Mouse (Mus musculus): ENCODE data around the gene Col8a1.

Col8a1 gene

DNA sequence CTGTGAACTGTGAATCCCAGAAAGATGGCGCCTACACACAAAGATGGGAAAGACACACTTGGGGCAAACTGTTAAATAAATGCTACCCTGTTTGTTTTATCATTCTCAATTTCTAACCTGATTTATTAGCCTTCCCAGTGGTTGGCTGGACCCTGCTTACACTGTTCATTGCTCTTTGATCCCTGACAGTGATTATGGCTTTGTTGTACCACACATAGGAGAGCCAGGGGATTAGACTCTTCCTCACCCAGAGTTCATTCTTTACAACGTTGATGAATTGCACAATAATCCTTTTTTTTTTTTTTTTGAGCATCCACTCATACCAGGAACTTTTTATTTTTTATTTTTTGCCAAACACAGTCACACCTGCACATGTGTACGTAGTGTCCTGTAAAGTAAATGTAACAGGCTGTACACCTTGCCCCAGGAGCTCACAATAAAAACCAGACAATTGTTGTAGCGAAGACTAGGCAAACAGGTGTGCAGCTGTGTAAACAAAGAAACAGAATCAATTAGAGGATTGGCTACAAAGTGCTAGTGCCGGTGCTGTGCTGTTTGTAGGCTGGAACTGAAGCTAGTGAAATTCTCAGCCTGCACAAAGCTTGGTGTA lies 68.6 kb downstream of the Col8a1 start:
- DNase-seq (ENCODE audit: extremely low read depth, low read depth), result no peak

DNA sequence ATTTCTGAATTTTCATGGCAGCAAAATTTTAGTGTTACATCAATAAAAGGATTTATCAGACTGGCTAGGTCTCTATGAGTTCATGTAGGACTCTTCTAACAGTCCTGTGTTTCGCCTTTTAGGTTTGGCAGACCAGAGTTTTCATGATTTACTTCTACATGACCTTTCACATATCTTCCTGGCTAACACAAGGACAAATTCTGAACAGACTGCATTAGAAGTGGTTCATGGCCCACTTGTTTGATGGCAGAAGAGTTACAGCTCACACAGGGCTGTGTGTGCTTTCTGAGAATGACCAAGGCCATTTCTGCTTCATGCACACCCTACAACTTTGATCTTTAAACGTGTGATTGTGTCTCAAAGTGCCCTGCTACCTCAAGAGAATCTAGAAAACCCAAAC lies 82.3 kb downstream of the Col8a1 start:
- DNase-seq (ENCODE audit: extremely low read depth, low read depth), result no peak

DNA sequence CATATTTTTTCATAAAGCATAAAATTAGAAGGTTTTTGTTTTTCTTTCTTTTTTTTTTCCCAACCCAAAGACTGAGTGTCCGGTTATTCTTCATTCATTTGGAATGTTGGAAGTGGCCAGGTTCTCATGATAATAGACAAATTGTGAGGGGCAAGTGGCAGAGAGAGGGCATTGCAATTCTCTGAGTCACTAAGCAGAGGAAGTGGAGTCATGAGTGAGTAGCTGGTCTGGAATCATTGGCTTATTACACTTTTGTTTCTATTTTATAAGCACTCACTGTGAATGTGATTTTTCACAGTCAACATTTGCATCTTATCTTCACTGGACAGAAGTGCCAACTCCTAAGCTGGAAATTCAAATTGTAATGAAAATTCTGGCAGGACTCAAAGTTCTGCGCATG lies 82.9 kb downstream of the Col8a1 start:
- DNase-seq (ENCODE audit: extremely low read depth, low read depth), result no peak

DNA sequence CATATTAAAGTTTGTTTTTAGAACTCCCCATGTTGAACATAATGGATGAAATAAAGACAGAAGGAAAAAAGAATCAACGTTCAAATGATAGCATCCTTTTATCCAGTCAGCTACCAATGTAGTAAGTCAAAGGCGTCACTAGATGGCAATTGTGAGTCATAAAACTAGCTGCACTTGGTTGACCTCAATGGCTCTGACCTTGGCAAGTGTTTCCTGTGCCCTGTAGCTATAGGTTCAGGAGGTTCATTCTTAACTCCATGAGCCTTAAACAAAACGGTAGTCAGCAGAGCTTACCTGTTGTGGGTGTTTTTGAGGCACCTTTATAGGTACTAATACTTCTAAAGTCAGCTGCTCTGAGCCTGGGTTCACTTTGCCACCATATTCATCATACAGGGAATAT lies 85.2 kb downstream of the Col8a1 start:
- DNase-seq (ENCODE audit: extremely low read depth, low read depth), result peak; percentile 12

DNA sequence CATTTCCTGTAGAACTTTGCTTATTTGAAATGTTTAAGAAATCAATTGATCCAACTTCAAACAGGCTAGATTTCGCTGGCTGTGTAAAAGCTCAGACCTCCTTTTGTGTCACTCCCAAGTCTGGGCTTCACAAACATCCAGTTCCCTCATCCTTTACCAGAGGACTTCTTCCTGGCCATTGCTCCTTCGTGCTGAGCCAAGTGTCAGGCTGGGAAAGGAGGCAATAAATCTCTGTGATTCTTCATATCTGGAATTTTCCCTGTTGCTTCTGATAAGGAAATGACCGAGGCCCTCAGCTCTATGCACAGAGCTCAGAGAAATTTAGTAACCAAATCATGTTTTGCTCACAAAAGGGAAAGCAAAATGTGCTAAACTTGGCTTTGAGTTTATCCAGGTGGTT lies 91.9 kb downstream of the Col8a1 start:
- no peak for DNase-seq (ENCODE audit: extremely low read depth, low read depth)

DNA sequence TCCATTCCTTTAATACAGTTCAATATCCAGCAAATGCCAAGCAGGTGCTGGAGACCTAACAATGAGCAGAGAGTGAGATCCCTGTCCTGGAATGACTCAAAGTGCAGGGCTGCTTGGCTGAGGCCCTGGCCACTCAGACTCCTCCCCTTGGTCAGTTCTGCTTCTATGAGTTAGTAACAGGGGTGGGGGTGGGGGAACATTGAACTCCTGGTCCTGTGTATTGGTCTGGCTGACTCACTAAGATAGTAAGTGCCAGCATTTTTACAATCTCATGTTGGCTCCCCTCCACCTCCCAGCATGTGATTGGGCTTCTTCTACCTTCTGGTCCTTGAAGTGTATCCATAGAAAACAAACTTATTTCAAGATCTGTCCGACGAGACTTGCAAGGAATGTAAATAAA lies 104.6 kb downstream of the Col8a1 start:
- DNase-seq (ENCODE audit: extremely low read depth, low read depth), result no peak

DNA sequence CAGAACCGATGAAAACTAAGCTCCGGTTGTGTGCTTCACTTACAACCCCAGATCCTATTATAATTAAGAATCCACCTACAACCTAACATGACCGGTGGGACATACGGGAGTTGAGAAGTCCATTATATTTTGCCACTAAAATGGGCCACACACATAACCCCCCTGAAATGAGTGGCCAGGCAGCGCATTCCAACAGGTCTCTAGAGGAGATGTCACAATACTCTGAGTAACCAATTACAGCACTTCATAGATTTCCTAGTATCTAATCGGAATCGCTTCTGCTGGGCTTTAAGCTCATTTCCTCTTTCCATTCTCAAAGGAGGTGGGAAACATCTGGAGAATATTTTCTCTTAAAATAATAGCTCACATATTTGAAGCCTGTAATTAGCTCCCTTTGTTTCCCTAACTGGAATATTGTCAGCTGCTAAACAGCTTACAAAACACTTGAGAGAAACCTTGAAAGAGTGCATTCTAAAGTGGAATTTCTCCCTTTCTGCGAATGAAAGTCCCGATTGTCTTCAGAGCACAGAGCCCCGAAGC lies 113.1 kb downstream of the Col8a1 start:
- DNase-seq (ENCODE audit: extremely low read depth, low read depth), result no peak

DNA sequence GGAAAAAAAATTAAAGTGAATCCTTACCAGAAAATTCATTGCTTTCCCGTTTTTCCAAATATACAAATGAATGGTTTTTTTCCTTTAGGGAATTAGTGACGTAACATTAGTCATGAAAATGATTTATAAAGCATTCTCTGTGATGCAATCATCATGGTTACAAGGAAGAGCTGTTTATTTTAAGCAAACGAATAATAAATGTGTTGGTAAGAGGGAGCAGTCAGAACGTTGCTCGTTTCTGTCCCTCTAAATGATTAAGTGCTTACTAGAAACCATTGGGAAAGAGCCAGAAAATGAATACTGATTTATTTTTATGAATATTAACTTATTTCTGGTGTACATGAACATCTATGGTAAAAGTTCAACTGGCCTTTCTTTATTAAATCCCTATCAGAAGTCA lies 119.8 kb downstream of the Col8a1 start:
- DNase-seq (ENCODE audit: extremely low read depth, low read depth), result no peak

DNA sequence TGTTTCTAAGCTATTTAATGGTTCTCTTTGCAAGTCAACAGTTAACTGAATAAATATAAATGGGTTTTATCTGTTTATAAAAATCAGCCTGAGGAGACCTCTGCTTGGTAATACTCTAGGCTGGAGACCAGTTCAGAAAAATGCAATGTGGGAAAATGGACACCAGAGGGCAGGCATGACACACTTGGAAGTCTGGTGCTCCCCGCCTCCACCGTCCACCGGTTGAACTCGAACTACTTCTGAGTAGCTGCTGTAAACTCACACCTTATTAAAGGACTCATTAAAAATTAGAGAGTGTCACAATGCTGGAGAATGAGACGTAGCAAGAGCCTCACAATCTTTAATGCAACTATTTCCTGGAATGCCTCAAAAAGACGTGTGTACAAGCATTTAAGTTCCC lies 120.3 kb downstream of the Col8a1 start:
- peak; percentile 37 for DNase-seq (ENCODE audit: extremely low read depth, low read depth)

DNA sequence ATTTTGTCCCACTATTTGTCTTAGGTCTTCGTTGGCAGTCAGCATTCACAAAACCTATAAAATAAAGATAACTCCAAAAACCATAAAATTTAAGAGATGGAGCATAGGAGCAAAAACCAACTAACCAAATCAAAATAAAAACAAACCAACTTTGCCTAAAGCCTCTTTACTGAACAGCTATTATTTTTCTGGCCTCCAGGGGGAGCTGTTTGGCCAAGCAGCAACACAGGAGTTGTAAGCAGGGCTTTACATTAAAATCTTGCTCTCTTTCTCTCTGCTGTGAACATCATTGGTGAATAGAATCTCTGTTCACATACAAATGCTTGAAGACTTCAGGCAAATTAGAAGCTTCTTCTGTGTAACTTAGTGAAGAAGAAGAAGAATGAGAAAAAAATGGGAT lies 142.8 kb downstream of the Col8a1 start:
- no peak for DNase-seq (ENCODE audit: extremely low read depth, low read depth)

DNA sequence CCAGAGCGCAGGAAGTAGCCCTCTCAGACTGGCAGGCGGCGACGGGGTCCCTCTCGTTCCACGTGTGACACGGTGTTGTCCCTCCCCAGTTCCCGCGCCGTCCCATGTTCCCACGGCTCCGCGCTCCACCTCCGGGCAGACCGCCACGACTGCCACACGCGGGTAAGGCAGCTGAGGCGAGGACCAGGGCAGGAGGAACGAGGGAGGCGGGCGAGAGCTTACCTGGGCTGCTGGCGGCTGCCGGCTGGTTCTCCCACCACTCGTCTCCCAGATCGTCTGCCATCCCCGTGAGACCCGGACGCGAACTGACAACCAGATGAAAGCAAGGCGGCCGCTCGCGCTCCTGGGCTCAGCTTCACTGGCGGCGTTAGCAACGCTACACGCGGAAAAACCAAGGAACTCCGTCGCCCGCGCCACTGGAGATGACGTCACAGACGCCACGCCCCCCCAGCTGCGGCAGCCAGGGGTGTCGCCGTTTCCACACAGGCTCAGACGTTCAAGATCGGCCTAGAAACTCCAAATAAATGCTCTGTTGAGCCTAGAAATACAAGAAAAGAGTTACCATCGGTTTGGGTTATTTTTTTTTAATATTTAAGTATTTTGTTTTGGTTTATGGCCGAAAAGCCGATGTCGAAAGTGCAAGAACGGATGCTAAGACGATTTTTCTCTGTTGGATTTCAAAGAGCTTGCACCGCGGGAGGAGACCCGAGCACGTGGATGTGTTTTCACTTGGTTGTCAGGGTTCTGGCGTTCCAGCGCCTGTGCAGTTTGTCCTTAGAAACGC lies 147.9 kb downstream of the Col8a1 start, which contains the start of gene Cmss1:
Gene Cmss1, minus strand, starts transcription at position 421 of the 784 bp plus-strand sequence.
- DNase-seq (ENCODE audit: extremely low read depth, low read depth), result peak; percentile 76

DNA sequence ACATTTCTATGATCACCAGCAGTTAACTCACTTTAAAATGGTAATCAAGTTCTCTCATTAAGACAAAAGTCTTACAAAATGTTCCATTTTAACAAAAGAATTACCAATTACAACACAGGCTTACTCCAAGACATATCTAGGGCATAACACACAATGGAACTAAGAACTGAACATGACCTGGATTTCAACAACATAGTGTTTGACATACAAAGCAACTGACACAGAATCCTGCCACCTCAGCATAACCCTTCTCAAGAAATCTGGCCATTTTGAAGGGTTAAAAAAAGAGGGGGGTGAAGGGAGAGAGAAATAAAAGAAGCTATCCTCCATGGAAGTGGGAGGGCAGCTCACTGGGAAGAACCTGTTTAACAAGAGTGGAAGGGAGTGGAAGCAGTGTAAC lies 153.5 kb downstream of the Col8a1 start:
- DNase-seq (ENCODE audit: extremely low read depth, low read depth), result no peak

DNA sequence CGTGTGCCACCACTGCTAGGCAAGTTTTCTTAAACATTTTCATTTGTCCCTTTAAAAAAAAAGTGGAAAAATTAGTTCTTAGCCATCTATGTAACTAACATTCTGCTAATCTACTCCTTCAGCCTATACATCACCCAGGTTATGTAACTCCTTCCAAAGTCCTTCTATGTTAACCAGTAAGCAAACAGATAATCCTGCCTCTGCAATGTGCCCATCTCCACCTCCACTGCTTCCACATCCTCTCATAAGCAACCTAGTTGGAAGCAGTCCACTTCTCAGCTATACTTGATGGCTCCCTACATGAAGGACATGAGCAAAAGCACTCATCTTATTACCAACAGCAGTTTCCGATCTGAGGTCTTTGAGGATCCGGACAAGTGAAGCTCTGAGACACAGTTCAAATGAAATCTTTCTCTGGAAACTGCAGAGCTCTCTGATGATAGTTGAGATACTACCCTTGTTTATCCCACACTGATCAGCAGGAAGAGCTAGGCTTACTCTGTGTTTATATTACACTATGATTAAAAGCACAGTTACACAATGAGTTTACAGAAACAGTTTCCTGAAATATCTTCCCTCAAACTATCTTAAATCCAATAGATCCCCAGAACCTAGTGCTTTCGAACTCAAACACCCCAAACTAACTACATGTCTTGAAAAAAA lies 157.1 kb downstream of the Col8a1 start:
- no peak for DNase-seq (ENCODE audit: extremely low read depth, low read depth)

DNA sequence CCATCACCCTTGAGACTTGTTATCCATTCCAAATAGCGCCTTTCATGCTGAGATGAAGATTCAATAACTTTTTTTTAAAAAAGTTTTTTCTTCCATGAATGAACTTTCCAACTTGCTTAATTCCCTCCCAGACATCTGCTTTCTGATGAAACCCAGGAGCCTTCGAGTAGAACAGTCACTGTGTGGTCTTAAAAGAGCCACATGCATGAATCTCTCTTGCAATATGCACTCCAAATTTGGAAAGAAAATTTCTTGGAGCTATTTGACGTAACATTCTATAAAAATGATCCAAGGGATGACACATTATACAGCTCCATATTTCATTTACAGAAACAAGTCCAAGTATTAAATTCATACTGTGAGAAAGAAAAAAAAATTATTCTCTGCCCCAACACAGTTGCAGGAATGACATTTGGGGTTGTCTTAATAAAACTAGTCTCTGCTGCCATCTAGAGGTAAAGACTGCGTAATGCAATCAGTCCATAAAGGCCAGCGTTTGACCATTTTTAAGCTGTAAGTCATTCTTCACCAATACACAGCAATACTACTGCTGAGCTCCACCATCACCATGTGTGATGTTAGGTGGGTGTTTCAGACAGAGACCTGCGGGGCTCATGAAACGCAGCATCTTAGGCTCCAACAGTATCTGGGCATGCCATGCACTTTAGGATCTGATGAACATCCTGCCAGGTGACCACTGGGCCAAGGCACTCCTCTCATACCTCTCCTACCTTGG lies 160.9 kb downstream of the Col8a1 start:
- DNase-seq (ENCODE audit: extremely low read depth, low read depth), result no peak

DNA sequence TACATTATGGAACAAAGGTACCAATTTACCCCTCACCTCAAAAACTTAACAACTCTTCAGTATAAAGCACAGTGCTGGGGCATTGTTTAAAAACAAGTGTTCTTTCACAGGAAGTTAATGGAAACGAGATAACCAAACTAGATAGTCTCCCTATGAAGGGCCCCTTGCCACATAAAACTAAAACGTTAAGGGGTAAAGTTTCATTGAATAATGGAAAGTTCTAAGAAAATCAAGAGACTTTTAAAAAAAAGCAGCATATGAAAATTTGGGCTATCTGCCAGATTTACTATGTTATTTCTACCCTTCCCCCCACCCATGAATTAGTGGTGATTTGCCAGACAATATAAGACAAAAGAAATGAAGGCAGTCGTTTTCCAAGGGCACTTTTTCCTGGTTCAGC lies 169.3 kb downstream of the Col8a1 start:
- no peak for DNase-seq (ENCODE audit: extremely low read depth, low read depth)

DNA sequence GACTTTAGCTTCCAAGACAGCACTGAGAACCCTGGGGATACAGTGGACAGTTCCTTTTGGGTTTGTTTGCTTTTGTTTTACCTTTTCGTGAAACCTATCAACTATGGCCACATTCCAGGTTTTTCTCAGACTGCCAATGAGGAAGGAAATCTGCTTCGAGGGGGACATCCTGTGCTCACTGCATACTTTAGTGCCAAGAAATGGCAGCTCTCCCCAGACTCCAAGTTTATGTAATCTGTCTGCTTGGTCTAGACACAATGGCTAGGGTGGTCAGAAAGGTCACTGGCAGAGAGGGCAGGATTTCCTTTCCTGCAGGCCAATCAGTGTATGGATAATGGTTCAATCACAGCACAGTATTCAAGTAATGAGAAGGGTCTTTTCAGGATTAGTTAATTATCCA lies 172.5 kb downstream of the Col8a1 start:
- no peak for DNase-seq (ENCODE audit: extremely low read depth, low read depth)

DNA sequence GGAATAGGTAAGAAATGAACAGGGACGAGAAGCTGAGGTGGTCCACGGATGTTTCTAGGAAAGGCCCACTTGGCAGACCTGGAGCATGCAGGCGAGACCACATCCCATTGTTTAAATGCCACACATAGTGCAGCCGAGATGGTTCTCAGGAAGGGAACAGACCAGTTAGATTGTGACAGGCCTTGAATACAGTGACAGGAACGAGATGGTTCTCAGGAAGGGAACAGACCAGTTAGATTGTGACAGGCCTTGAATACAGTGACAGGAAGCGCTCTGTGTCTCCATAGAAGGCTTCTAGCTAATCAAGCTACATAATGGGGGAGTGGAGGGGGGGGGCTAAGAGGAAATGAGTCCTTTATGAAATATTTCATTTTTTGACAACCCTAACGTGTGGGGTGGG lies 174.5 kb downstream of the Col8a1 start:
- no peak for DNase-seq (ENCODE audit: extremely low read depth, low read depth)

DNA sequence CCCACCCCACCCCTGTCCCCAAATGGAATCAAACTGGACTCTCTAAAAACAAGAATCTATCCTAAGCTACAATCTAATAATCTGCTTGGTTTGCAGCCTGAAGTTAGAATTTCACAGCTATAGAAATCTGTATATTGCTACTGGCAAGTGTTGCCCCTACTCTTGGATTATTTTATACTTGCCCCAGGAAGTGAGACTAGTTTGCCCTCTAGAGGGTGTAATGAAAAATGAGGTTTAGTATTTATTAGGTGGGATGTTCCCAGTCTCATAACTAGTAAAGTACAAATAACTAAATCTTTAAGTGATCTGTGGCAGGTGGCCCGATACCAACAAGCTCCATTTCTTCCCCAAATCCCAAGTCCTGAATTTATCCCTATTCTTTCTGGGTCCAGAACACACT lies 177.0 kb downstream of the Col8a1 start:
- no peak for DNase-seq (ENCODE audit: extremely low read depth, low read depth)

DNA sequence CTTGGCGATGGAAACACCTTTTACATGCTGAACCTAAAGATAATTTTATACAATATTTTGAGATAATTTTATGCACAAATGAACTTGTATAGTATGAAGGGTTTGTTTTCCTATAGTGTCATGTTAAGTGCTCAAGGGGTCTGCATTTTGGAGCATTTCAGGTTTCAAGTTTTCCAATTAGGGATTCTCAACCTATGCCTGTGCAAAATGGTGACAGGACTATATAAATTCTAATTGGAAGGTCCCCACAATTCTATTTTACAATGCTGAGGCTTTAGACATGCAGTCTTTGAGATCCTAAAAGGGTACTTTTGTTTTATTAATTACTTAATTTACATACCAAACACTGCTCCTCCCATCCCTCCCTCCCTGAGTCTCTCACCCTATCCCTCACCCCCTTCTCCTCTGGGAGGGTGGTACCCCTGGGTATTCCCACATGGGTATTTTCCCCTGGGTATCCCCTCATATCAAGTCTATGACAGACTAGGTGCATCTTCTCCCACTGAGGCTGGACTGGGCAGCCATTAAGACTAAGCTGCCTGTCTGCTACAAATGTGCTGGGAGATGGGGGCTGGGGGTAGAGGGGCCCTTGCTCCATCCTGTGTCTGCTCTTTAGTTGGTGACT lies 178.7 kb downstream of the Col8a1 start:
- no peak for DNase-seq (ENCODE audit: extremely low read depth, low read depth)
